In the genomic region with DNA sequence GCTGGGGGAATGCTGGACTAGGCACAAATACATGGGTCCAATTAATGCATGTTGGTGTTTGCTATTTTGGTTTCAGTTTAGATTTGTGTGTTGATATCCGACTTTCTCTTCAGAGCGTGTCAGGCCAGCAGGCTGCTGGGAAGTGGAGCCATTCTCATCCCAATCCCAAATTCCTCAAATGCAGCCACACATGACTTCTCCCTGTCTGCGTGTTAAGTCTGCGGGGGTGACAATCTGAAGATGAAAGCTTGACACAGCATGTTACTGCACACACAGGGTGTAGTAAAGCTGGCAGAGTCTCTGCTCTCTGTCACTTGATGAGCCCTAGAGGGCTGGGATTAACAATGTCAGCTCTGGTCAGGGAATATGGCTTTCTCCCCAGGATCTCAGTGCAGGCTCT, we compare ENCODE assay signal across 11 mouse cellular contexts. TPM values are rescaled to one million over a fixed set of nuclear protein-coding genes. Genes with fewer than 3 reads are reported as not detected.
DNase-seq lines count a peak whose midpoint lies in the region; ATAC-seq and TF ChIP-seq lines count a peak whose summit lies in the region.
"Had no signal": no experiment of that assay in that cellular context is flagged by ENCODE, and none has a peak within 500 bp of the region (broad histone marks: within the 10 kb centered on the region; RNA-seq: fewer than 3 reads in every experiment).

No protein-coding gene starts in this region.

- H3K4me2 ChIP-seq in heart, embryonic 13.5 days = no peak overlapping the region
- peak overlapping the region; percentile 29; the same call in 1 of the 2 replicates for H3K4me2 ChIP-seq in midbrain, embryonic 11.5 days
- H3K4me2 ChIP-seq in midbrain, embryonic 15.5 days = no peak overlapping the region
- H3K4me2 ChIP-seq in hindbrain, embryonic 13.5 days = no peak overlapping the region; the same call in 1 of the 2 replicates
- H3K4me2 ChIP-seq in stomach, postnatal 0 days (replicated peaks; ENCODE audit: low read depth) = no peak overlapping the region

- no peaks in the 10 kb centered on the region for H3K9me3 ChIP-seq in heart, embryonic 13.5 days
- no peaks in the 10 kb centered on the region for H3K9me3 ChIP-seq in midbrain, embryonic 11.5 days (ENCODE audit: control insufficient read depth, low read length)
- no peaks in the 10 kb centered on the region for H3K9me3 ChIP-seq in midbrain, embryonic 15.5 days
- no peaks in the 10 kb centered on the region for H3K9me3 ChIP-seq in hindbrain, embryonic 13.5 days
- H3K9me3 ChIP-seq in stomach, postnatal 0 days (ENCODE audit: control insufficient read depth, low read length) = no peaks in the 10 kb centered on the region

- H3K4me3 ChIP-seq in heart, embryonic 13.5 days = no peak overlapping the region
- no peak overlapping the region for H3K4me3 ChIP-seq in midbrain, embryonic 11.5 days (ENCODE audit: low read depth, low read length)
- no peak overlapping the region for H3K4me3 ChIP-seq in midbrain, embryonic 15.5 days
- no peak overlapping the region for H3K4me3 ChIP-seq in hindbrain, embryonic 13.5 days
- H3K4me3 ChIP-seq in stomach, postnatal 0 days (ENCODE audit: low read depth, low read length) = no peak overlapping the region

- TF ChIP-seq CTCF in stomach, postnatal 0 days (IDR thresholded peaks at IDR 0.05; ENCODE audit: low read depth) = no peak

- 40% methylated on average over 4 of the region's 4 CpGs for WGBS in heart, embryonic 13.5 days
- WGBS in midbrain, embryonic 11.5 days = 7% methylated on average over 4 of the region's 4 CpGs
- 11% methylated on average over 4 of the region's 4 CpGs for WGBS in midbrain, embryonic 15.5 days
- WGBS in hindbrain, embryonic 13.5 days = 9% methylated on average over 4 of the region's 4 CpGs
- 51% methylated on average over 4 of the region's 4 CpGs for WGBS in stomach, postnatal 0 days

- no peak for DNase-seq in heart, postnatal 4 days
- DNase-seq in midbrain, embryonic 11.5 days (ENCODE audit: low spot score, missing footprints) = no peak
- no peak for DNase-seq in stomach, postnatal 0 days (ENCODE audit: low spot score)
- DNase-seq in gastrocnemius, postnatal 36 days = no peak
- no peak for DNase-seq in adrenal gland, postnatal 14 days
- DNase-seq: cerebellum, adult 9-10 months; liver, postnatal 0 days; right cerebral cortex, postnatal 14 days had no signal

- no peaks in the 10 kb centered on the region for H3K36me3 ChIP-seq in heart, embryonic 13.5 days
- no peaks in the 10 kb centered on the region for H3K36me3 ChIP-seq in midbrain, embryonic 11.5 days (ENCODE audit: control insufficient read depth, insufficient read depth, low read length)
- no peaks in the 10 kb centered on the region for H3K36me3 ChIP-seq in midbrain, embryonic 15.5 days (replicated peaks)
- H3K36me3 ChIP-seq in hindbrain, embryonic 13.5 days = no peaks in the 10 kb centered on the region
- no peaks in the 10 kb centered on the region for H3K36me3 ChIP-seq in stomach, postnatal 0 days (ENCODE audit: control insufficient read depth, insufficient read depth, low read length)

- TF ChIP-seq EP300 in stomach, postnatal 0 days (optimal IDR thresholded peaks at IDR 0.05) = no peak

- H3K9ac ChIP-seq in heart, embryonic 13.5 days = peak overlapping the region; percentile 60; the same call in 1 of the 2 replicates
- no peak overlapping the region for H3K9ac ChIP-seq in midbrain, embryonic 11.5 days (ENCODE audit: low read length)
- H3K9ac ChIP-seq in midbrain, embryonic 15.5 days = no peak overlapping the region
- no peak overlapping the region for H3K9ac ChIP-seq in hindbrain, embryonic 13.5 days
- H3K9ac ChIP-seq in stomach, postnatal 0 days (ENCODE audit: low read length) = no peak overlapping the region
- H3K9ac ChIP-seq: liver, postnatal 0 days had no signal

- no peak overlapping the region for H3K27ac ChIP-seq in heart, embryonic 13.5 days (replicated peaks)
- 0 out of 2 replicates have a peak overlapping the region, but pooled peaks have one; percentile 20 for H3K27ac ChIP-seq in midbrain, embryonic 11.5 days (ENCODE audit: low read depth, low read length)
- H3K27ac ChIP-seq in midbrain, embryonic 15.5 days = no peak overlapping the region
- H3K27ac ChIP-seq in hindbrain, embryonic 13.5 days = no peak overlapping the region
- 0 out of 2 replicates have a peak overlapping the region, but pooled peaks have one; percentile 18 for H3K27ac ChIP-seq in stomach, postnatal 0 days (replicated peaks)

- H3K4me1 ChIP-seq in heart, embryonic 13.5 days = peaks cover 40% of the 10 kb centered on the region
- peaks cover 12% of the 10 kb centered on the region for H3K4me1 ChIP-seq in midbrain, embryonic 11.5 days (ENCODE audit: control insufficient read depth, insufficient read depth, low read length)
- H3K4me1 ChIP-seq in midbrain, embryonic 15.5 days = peaks cover 6% of the 10 kb centered on the region; the same call in 1 of the 2 replicates
- H3K4me1 ChIP-seq in hindbrain, embryonic 13.5 days (replicated peaks) = peaks cover 7% of the 10 kb centered on the region
- H3K4me1 ChIP-seq in stomach, postnatal 0 days (replicated peaks; ENCODE audit: control insufficient read depth, insufficient read depth) = 0 out of 2 replicates have a peak, but pooled peaks cover 5% of the 10 kb centered on the region

- intact Hi-C loops in gastrocnemius, postnatal 36 days (cut with DNase I) = no loop called here

- H3K27me3 ChIP-seq in heart, embryonic 13.5 days (replicated peaks) = no peaks in the 10 kb centered on the region
- no peaks in the 10 kb centered on the region for H3K27me3 ChIP-seq in midbrain, embryonic 11.5 days (ENCODE audit: control insufficient read depth, insufficient read depth, low read length)
- H3K27me3 ChIP-seq in midbrain, embryonic 15.5 days (replicated peaks) = no peaks in the 10 kb centered on the region
- H3K27me3 ChIP-seq in hindbrain, embryonic 13.5 days = 0 out of 2 replicates have a peak, but pooled peaks cover 4% of the 10 kb centered on the region
- H3K27me3 ChIP-seq in stomach, postnatal 0 days (ENCODE audit: control insufficient read depth, insufficient read depth, low read length) = no peaks in the 10 kb centered on the region

- ATAC-seq in heart, embryonic 13.5 days (ENCODE audit: extremely low read depth, insufficient number of reproducible peaks, low FRiP score, low TSS enrichment) = no peak
- ATAC-seq in midbrain, embryonic 11.5 days (ENCODE audit: low FRiP score) = peak; percentile 69
- ATAC-seq in midbrain, embryonic 15.5 days (replicated peaks) = no peak
- 0 out of 2 replicates have a peak, but pooled peaks have one; percentile 32 for ATAC-seq in hindbrain, embryonic 13.5 days (ENCODE audit: low FRiP score)
- no peak for ATAC-seq in stomach, postnatal 0 days (ENCODE audit: low FRiP score, low TSS enrichment)
- ATAC-seq: liver, postnatal 0 days had no signal

RNA-seq across cellular contexts. Expression of a gene that starts 20.0 kb away (rescaled TPM):
- polyA plus RNA-seq in heart, embryonic 13.5 days (2015; fragmentation: Nextera tagmentation; extraction: Ambion mirVana) = 79.7 and 88.1 TPM in 2 replicates
- 10 to 100 TPM; 71.9 to 73.4 TPM for total RNA-seq in heart, postnatal 4 days (2021)
- polyA plus RNA-seq in midbrain, embryonic 11.5 days (2014; fragmentation: Nextera tagmentation; extraction: Ambion mirVana) = 27.0 and 29.0 TPM in 2 replicates
- polyA plus RNA-seq in midbrain, embryonic 15.5 days (2015; fragmentation: Nextera tagmentation; extraction: Ambion mirVana) = 11.4 and 12.9 TPM in 2 replicates
- polyA plus RNA-seq in hindbrain, embryonic 13.5 days (2015; fragmentation: Nextera tagmentation; extraction: Ambion mirVana) = 20.3 and 23.3 TPM in 2 replicates
- 33.6 and 45.0 TPM in 2 replicates for polyA plus RNA-seq in stomach, postnatal 0 days (2015; fragmentation: Nextera tagmentation; extraction: Ambion mirVana)
- 1 to 10 TPM; 2.4 to 4.0 TPM for total RNA-seq in gastrocnemius, postnatal 36 days (2021)
- total RNA-seq in adrenal gland, postnatal 14 days (2021) = 16.0 and 17.8 TPM in 2 replicates

Comparison
In these comparisons a context has a peak if more than half of its experiments do, and no peak if none do; other contexts are left out.
1. ATAC-seq: peak in midbrain, embryonic 11.5 days (single experiment) and hindbrain, embryonic 13.5 days (single experiment); none in heart, embryonic 13.5 days (single experiment), midbrain, embryonic 15.5 days (single experiment) and stomach, postnatal 0 days (single experiment).
2. H3K27ac ChIP-seq: peak in midbrain, embryonic 11.5 days (single experiment) and stomach, postnatal 0 days (single experiment); none in heart, embryonic 13.5 days (single experiment), midbrain, embryonic 15.5 days (single experiment) and hindbrain, embryonic 13.5 days (single experiment).